Mouse (Mus musculus): ENCODE data around the gene Oxct2b.
A peak's percentile ranks its signal among the peaks of the same experiment; 100 is the strongest.
"Not testable (repeated sequence)": the region's sequence is repeated elsewhere in the genome, so short reads cannot be mapped to it uniquely, and the experiment has no call there.

Gene Oxct2b

DNA sequence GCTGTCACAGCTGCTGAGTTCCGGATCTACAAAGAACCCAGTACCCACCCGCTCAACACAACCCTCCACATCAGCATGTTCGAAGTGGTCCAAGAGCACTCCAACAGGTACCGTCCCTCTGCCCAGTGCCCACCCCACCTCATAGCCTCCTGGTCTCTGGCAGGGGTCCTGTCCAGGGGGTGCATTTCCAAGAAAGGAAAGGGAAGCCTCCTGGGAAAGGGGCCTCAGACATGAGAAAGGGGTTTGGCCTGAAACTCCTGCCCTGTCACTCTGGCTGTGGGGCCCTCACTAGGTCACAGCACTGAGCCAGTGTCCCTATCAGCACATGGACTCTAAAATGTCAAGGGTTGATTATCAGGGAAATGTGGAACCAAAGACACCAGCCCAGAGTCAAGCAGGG, 1.4 kb upstream of the Oxct2b start:
- not testable (repeated sequence) for DNase-seq (ENCODE audit: low spot score in 2 of 2)

GRCm38 (mm10) chr4:123116640-123117039, 574 bp downstream of the Oxct2b start:
- not testable (repeated sequence) for DNase-seq (ENCODE audit: low spot score in 2 of 2)

- no peak for DNase-seq (ENCODE audit: low spot score in 2 of 2)
Observed at GRCm38 (mm10) chr4:123121286-123121685, 5.2 kb downstream of the Oxct2b start.

- no peak for DNase-seq (ENCODE audit: low spot score in 2 of 2)
Observed at GRCm38 (mm10) chr4:123126626-123127025, 10.6 kb downstream of the Oxct2b start.

- DNase-seq (ENCODE audit: low spot score in 2 of 2), result no peak
Observed at GRCm38 (mm10) chr4:123127051-123127450, 11.0 kb downstream of the Oxct2b start.

DNA sequence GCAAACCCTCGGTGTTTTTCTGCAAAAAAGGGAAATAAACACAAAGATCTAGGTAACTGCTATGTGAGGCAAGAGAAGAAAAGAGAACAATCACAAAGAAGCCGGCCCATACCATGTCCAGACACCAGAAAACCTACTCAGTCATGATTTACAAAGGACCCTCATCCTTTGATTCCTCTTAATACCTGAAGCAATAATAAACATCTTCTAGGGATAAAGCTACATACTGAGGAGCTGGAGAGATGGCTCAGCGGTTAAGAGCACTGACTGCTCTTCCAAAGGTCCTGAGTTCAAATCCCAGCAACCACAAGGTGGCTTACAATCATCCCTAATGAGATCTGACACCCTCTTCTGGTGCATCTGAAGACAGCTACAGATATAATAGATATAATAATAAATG, 21.5 kb downstream of the Oxct2b start:
- no peak for DNase-seq (ENCODE audit: low spot score in 2 of 2)

DNA sequence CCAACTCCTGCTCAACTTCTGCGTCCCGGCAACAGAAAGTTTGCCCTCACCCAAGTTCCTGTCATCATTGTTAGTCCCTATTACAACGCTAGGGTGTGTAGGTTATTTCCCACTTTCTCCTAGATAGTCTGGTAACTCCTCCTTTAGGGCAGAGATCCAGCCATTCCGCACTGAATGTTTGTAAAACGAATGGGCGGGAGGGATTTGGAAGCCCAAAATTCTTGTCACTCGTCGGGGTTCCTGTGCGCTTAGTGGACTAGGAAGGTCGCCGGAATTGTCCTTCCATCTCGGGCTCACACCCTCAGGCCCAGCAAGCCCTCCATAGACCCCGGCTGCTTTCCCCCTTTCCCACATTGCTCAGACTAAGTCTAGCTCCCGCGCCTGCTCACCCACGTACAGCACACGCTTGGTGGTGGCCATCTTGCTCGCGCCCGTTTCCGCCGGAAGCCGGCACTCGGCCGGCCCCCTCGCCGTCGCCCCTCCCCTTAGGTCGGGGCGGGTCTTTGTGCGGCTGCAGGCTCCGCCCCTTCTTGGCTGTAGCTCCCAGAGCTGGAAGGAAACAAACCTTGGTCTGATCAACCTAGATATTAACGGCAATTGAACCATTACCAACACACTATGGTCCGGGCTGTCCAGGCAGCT, 23.6 kb downstream of the Oxct2b start, which contains the start of gene Ppie:
Ppie (minus strand) TSS at position 439 of the 642 bp plus-strand sequence.
- DNase-seq (ENCODE audit: low spot score in 2 of 2), result peak; percentile 62 to 73

GRCm38 (mm10) chr4:123147446-123148150, 31.5 kb downstream of the Oxct2b start:
- no peak for DNase-seq (ENCODE audit: low spot score in 2 of 2)

- DNase-seq (ENCODE audit: low spot score in 2 of 2), result no peak
Observed at GRCm38 (mm10) chr4:123152003-123152402, 35.9 kb downstream of the Oxct2b start.

DNA sequence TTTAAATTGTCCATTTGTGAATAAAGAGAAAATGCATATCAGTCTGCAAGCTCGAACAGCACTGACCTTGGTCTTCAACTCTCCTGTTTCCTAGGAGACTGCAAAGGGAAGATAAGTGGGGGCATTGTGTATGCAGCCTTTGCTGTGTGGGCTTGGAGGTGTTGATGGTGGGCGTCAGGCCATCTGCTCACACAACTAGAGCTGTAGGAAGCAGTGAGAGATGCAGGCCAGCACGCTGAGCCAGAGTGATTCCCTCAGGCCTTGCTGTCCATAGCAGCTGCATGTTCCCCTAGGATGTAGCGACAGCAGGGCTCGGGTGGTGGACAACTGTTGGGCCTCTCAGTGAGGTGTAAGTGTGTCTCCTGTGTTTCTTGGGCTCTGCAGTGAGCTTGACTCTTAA, 36.9 kb downstream of the Oxct2b start:
- DNase-seq (ENCODE audit: low spot score in 2 of 2), result no peak

GRCm38 (mm10) chr4:123155004-123155403, 38.9 kb downstream of the Oxct2b start:
- peak in 1 of 2 experiments; percentile 28 for DNase-seq (ENCODE audit: low spot score in 2 of 2)

- no peak for DNase-seq (ENCODE audit: low spot score in 2 of 2)
Observed at GRCm38 (mm10) chr4:123155427-123155826, 39.4 kb downstream of the Oxct2b start.

DNA sequence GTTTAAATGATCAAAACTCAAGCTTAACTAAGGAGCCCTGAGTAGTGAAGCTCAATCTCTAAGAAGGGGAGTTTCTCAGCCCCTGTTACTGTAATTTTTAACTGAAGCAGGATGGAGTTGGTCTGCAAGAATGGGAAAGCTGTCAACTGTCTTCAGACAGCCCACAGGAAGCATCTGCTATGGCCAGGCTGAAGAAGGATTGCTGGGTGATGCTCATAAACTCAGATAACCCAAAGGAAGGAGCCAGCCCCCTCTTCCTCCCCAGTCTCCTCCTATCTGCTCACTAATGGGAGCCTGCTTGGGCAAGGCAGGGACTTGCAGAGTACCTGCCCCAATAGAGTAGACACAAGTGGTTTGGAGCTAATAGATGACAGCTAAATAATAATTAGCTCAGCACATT, 39.8 kb downstream of the Oxct2b start:
- no peak for DNase-seq (ENCODE audit: low spot score in 2 of 2)

DNA sequence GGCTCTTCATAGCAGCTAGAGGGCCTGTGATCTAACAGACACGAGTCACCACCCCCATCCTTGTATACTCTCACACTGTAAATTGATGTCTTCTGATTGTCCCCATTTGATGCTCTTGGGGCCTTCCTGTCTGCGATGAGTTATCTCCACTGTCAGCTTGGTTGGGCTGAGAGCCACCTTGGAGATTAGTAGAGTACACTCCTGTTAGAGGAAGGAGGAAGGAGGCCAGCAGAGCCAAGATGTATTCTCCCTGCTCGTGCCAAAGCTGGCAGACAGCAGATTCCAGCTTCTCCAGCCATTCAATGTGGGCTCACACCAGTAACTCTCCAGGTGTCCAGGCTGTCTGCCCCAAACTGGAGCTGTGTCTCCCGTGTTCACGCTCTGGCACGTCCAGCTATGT, 44.5 kb downstream of the Oxct2b start:
- DNase-seq (ENCODE audit: low spot score in 2 of 2), result no peak

DNA sequence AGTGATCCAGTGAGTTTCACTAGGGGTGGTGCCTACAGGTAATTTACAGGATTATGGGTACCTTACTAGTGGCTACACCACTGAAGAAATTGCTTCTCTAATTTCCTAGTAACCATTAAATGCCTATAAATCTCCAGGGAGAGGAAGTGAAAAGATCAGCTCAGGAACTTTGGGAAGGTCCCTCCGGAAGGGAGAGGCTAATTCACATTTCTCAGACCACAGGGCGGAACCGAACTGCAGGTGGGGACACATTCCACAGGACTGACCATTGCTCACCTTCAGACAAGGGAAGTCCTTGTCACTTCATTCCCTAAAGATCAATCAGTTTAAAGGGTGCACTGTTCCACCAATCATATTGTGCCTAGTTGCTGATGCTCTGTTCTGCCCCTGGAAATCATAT, 45.2 kb downstream of the Oxct2b start:
- not testable (repeated sequence) for DNase-seq (ENCODE audit: low spot score in 2 of 2)

- DNase-seq (ENCODE audit: low spot score in 2 of 2), result no peak
Observed at GRCm38 (mm10) chr4:123162305-123162917, 46.3 kb downstream of the Oxct2b start.

- no peak for DNase-seq (ENCODE audit: low spot score in 2 of 2)
Observed at GRCm38 (mm10) chr4:123164157-123164556, 48.1 kb downstream of the Oxct2b start.

Measured in heart, adult 9 months (tissue).